Mouse (Mus musculus): ENCODE results near the gene Cyp1a2. TPM values are rescaled to one million over a fixed set of nuclear protein-coding genes. Genes with fewer than 3 reads are reported as not detected.

The Cyp1a2 gene
- polyA plus RNA-seq, 1 experiment from 2014 or later: not detected

DNA sequence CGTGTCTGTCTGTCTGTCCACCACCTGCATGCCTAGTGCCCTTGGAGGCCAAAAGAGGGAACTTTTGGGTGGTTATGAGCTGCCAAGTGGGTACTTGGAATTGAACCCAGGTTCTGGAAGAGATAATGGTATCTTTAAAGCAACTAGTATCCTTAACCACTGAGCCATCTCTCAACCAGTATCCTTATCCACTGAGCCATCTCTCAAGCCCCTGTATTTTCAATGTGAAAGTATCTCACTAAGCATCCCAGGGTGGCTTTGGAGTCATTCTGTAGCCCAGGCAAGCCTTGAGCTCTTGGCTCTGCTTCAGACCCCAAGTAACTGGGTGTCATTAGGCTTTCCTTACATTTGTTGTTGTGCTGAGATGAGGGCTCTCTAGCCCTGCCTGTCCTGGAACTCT is 28.5 kb downstream of the Cyp1a2 start:
- Histone ChIP-seq H3K4me3 (ENCODE audit: control insufficient read depth in 1 of 2, insufficient read depth in 1 of 2, low read depth in 1 of 2, low read length in 2 of 2) (no peak overlapping the region), H3K9ac (ENCODE audit: low read length) (no peak overlapping the region), H3K27me3 (ENCODE audit: control insufficient read depth, insufficient read depth, low read length) (peaks cover 10% of the 10 kb centered on the region; the same call in 1 of the 2 replicates), H3K4me1 (ENCODE audit: control insufficient read depth in 2 of 2, insufficient read depth in 2 of 2, low read length in 2 of 2) (peaks cover 6 to 7% of the 10 kb centered on the region in 2 experiments; a peak in 2 of 4 replicates), H3K9me3 (ENCODE audit: control insufficient read depth, low read length) (no peaks in the 10 kb centered on the region), H3K36me3 (ENCODE audit: control insufficient read depth, insufficient read depth, low read length) (no peaks in the 10 kb centered on the region), H3K27ac (replicated peaks in 1 of 2; ENCODE audit: control insufficient read depth in 1 of 2, insufficient read depth in 1 of 2, low read depth in 2 of 2, low read length in 2 of 2) (no peak overlapping the region), H3K4me2 (ENCODE audit: low read length) (no peak overlapping the region)
- no peak for ATAC-seq (ENCODE audit: insufficient number of reproducible peaks, insufficient read depth, low FRiP score, low read depth)
- 88% methylated on average over 1 of the region's 1 CpGs for WGBS

DNA sequence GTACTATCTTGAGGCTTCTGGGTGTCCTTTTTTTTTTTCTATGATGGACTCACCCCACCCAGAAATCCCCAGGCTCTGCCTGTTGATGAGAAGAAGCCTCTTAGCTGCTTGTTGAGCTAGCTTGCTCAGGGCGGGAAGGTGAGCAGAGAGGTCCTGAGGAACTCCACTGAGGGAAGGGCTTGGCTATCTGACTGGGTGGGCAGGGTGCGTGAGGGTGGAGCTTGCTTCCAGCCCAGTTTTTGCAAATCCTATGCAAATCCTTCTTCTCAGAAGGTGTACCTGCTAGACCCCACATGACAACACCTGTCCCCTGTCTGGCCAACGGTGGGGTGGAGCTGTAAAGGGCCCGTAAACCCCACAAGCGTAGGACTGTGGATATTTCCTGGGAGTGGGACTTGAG is 30.2 kb downstream of the Cyp1a2 start, which contains the start of gene Csk:
TSS of gene Csk (minus strand) at position 349 of the 400 bp plus-strand sequence.
- Histone ChIP-seq H3K36me3 (ENCODE audit: control insufficient read depth, insufficient read depth, low read length) (no peaks in the 10 kb centered on the region), H3K27me3 (ENCODE audit: control insufficient read depth, insufficient read depth, low read length) (peaks cover 10% of the 10 kb centered on the region; the same call in 1 of the 2 replicates), H3K4me1 (ENCODE audit: control insufficient read depth in 2 of 2, insufficient read depth in 2 of 2, low read length in 2 of 2) (peaks cover 6 to 7% of the 10 kb centered on the region in 2 experiments; a peak in 2 of 4 replicates), H3K27ac (replicated peaks in 1 of 2; ENCODE audit: control insufficient read depth in 1 of 2, insufficient read depth in 1 of 2, low read depth in 2 of 2, low read length in 2 of 2) (no peak within 1 kb of the TSS), H3K4me2 (ENCODE audit: low read length) (no peak within 1 kb of the TSS), H3K4me3 (ENCODE audit: control insufficient read depth in 1 of 2, insufficient read depth in 1 of 2, low read depth in 1 of 2, low read length in 2 of 2) (no peak within 1 kb of the TSS), H3K9me3 (ENCODE audit: control insufficient read depth, low read length) (no peaks in the 10 kb centered on the region), H3K9ac (ENCODE audit: low read length) (no peak within 1 kb of the TSS; the same call in 1 of the 2 replicates)
- no peak for ATAC-seq (ENCODE audit: insufficient number of reproducible peaks, insufficient read depth, low FRiP score, low read depth)
- WGBS: 66% methylated on average over 5 of the region's 5 CpGs

DNA sequence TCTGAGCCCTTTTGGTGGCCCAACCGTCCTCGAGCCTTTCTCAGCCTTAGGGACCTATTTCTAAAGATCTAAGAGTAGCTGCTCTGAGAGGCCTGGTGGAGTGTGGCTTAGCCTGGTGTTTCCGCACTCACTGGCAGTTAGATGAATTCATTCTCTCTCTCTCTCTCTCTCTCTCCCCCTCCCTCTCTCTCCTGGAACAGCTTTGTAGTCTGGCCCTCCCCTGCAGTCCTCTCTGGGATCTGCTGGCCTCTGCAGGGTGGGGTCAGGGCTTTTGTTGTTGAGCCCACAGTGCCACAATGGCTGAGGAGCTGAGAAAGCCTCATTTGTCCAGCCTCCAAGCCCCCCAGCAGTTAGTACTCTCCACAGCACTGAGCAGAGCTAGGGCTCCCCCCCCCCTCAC is 30.6 kb downstream of the Cyp1a2 start:
- no peaks in the 10 kb centered on the region for H3K36me3 ChIP-seq (ENCODE audit: control insufficient read depth, insufficient read depth, low read length)
- H3K9ac ChIP-seq (ENCODE audit: low read length): no peak overlapping the region
- H3K4me3 ChIP-seq (ENCODE audit: control insufficient read depth in 1 of 2, insufficient read depth in 1 of 2, low read depth in 1 of 2, low read length in 2 of 2): no peak overlapping the region
- no peak overlapping the region for H3K27ac ChIP-seq (replicated peaks in 1 of 2; ENCODE audit: control insufficient read depth in 1 of 2, insufficient read depth in 1 of 2, low read depth in 2 of 2, low read length in 2 of 2)
- ATAC-seq (ENCODE audit: insufficient number of reproducible peaks, insufficient read depth, low FRiP score, low read depth): no peak
- peaks cover 10% of the 10 kb centered on the region; the same call in 1 of the 2 replicates for H3K27me3 ChIP-seq (ENCODE audit: control insufficient read depth, insufficient read depth, low read length)
- WGBS: 59% methylated on average over 3 of the region's 3 CpGs
- peaks cover 6 to 7% of the 10 kb centered on the region in 2 experiments; a peak in 2 of 4 replicates for H3K4me1 ChIP-seq (ENCODE audit: control insufficient read depth in 2 of 2, insufficient read depth in 2 of 2, low read length in 2 of 2)
- no peaks in the 10 kb centered on the region for H3K9me3 ChIP-seq (ENCODE audit: control insufficient read depth, low read length)
- no peak overlapping the region for H3K4me2 ChIP-seq (ENCODE audit: low read length)

DNA sequence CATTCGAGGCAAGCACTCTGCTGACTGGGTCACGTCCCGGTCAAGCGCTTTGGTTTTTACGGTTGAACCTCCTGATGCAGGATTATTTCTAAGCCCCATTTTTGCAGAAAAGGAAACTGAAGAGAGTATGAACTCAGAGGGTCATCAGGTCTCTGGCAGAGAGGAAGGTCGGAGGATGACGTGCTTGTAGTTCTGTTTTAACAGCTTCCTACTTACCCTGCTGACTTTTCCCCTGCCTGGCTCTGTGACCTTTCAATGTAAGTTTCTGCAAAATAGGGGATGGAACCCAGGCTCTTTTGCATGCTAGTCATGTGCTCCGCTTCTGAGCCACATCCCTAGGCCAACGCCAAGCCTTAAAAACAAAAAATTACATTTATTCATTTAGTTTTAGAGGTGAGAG is 31.2 kb downstream of the Cyp1a2 start:
- ATAC-seq (ENCODE audit: insufficient number of reproducible peaks, insufficient read depth, low FRiP score, low read depth): no peak
- WGBS: 78% methylated on average over 9 of the region's 9 CpGs

DNA sequence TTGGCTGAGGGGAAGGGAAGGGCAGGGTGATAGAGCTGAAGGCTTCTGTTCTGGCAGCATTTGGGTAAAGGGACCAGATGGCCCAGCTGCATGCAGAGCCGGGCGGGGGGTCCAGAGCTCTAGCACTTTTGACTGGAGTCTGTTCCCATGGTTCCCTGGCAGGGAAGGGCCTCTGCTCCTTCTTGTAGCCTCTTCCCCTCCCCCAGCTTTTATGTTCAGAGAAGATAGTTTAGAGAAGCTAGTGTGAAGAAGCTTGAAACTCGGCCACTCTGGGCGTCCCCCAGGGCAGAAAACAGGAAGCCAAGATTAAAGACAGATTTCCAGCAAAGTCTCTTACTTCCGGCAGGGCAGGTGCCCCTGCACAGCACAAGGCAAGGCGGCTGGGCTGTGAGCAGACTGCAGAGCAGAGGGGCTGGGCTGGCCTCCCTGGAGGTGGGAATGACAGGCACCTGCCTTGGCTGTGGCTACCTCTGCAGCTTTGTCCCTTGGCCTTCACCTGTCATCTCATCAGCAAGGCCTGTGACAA is 32.7 kb downstream of the Cyp1a2 start:
- Histone ChIP-seq H3K27ac (replicated peaks in 1 of 2; ENCODE audit: control insufficient read depth in 1 of 2, insufficient read depth in 1 of 2, low read depth in 2 of 2, low read length in 2 of 2) (no peak overlapping the region), H3K4me2 (ENCODE audit: low read length) (no peak overlapping the region), H3K4me1 (ENCODE audit: control insufficient read depth in 2 of 2, insufficient read depth in 2 of 2, low read length in 2 of 2) (peaks cover 3 to 6% of the 10 kb centered on the region in 2 experiments; a peak in 3 of 4 replicates), H3K9me3 (ENCODE audit: control insufficient read depth, low read length) (no peaks in the 10 kb centered on the region), H3K36me3 (ENCODE audit: control insufficient read depth, insufficient read depth, low read length) (no peaks in the 10 kb centered on the region), H3K9ac (ENCODE audit: low read length) (no peak overlapping the region), H3K27me3 (ENCODE audit: control insufficient read depth, insufficient read depth, low read length) (peaks cover 10% of the 10 kb centered on the region; the same call in 1 of the 2 replicates), H3K4me3 (ENCODE audit: control insufficient read depth in 1 of 2, insufficient read depth in 1 of 2, low read depth in 1 of 2, low read length in 2 of 2) (no peak overlapping the region)
- no peak for ATAC-seq (ENCODE audit: insufficient number of reproducible peaks, insufficient read depth, low FRiP score, low read depth)
- 36% methylated on average over 6 of the region's 6 CpGs for WGBS

More for the DNA sequence above, 31.2 kb downstream of the Cyp1a2 start:
- H3K27ac ChIP-seq (replicated peaks in 1 of 2; ENCODE audit: control insufficient read depth in 1 of 2, insufficient read depth in 1 of 2, low read depth in 2 of 2, low read length in 2 of 2): no peak overlapping the region
- H3K4me1 ChIP-seq (ENCODE audit: control insufficient read depth in 2 of 2, insufficient read depth in 2 of 2, low read length in 2 of 2): peaks cover 6 to 7% of the 10 kb centered on the region in 2 experiments; a peak in 2 of 4 replicates
- H3K4me2 ChIP-seq (ENCODE audit: low read length): no peak overlapping the region
- peaks cover 10% of the 10 kb centered on the region; the same call in 1 of the 2 replicates for H3K27me3 ChIP-seq (ENCODE audit: control insufficient read depth, insufficient read depth, low read length)
- no peak overlapping the region for H3K9ac ChIP-seq (ENCODE audit: low read length)
- H3K9me3 ChIP-seq (ENCODE audit: control insufficient read depth, low read length): no peaks in the 10 kb centered on the region
- no peaks in the 10 kb centered on the region for H3K36me3 ChIP-seq (ENCODE audit: control insufficient read depth, insufficient read depth, low read length)
- H3K4me3 ChIP-seq (ENCODE audit: control insufficient read depth in 1 of 2, insufficient read depth in 1 of 2, low read depth in 1 of 2, low read length in 2 of 2): no peak overlapping the region

DNA sequence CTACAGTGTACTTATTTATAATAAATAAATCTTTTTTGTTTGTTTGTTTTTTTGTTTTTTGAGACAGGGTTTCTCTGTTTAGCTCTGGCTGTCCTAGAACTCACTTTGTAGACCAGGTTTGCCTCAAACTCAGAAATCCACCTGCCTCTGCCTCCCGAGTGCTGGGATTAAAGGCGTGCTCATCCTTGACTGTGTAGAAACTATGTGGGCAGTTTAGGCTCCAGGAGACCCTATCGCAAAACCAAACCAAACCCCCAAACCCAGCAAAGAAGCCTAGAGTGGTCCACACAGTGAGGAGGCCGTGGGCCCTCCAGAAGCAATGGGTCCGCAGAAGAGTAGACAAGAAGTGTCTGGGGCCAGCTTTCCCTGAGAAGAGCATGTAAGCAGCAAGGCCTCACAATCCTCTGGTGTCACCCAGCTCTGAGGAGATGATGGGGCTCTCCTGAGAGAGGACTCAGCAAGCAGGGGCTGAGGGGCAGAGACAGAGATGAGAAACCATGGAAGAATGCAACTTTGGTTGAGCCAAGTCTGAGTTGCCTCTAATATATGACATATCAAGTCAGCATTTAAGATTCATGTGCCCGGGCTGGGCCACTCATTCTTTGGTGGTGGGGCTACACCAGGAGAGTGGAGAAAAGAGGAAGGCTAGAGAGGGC is 33.2 kb downstream of the Cyp1a2 start:
- Histone ChIP-seq H3K4me2 (ENCODE audit: low read length) (no peak overlapping the region), H3K4me3 (ENCODE audit: control insufficient read depth in 1 of 2, insufficient read depth in 1 of 2, low read depth in 1 of 2, low read length in 2 of 2) (no peak overlapping the region), H3K9me3 (ENCODE audit: control insufficient read depth, low read length) (no peaks in the 10 kb centered on the region), H3K4me1 (ENCODE audit: control insufficient read depth in 2 of 2, insufficient read depth in 2 of 2, low read length in 2 of 2) (peaks cover 2 to 8% of the 10 kb centered on the region in 2 experiments; a peak in 3 of 4 replicates), H3K36me3 (ENCODE audit: control insufficient read depth, insufficient read depth, low read length) (no peaks in the 10 kb centered on the region), H3K9ac (ENCODE audit: low read length) (no peak overlapping the region), H3K27me3 (ENCODE audit: control insufficient read depth, insufficient read depth, low read length) (peaks cover 10% of the 10 kb centered on the region; the same call in 1 of the 2 replicates), H3K27ac (replicated peaks in 1 of 2; ENCODE audit: control insufficient read depth in 1 of 2, insufficient read depth in 1 of 2, low read depth in 2 of 2, low read length in 2 of 2) (no peak overlapping the region)
- ATAC-seq (ENCODE audit: insufficient number of reproducible peaks, insufficient read depth, low FRiP score, low read depth): no peak
- WGBS: 85% methylated on average over 6 of the region's 6 CpGs

DNA sequence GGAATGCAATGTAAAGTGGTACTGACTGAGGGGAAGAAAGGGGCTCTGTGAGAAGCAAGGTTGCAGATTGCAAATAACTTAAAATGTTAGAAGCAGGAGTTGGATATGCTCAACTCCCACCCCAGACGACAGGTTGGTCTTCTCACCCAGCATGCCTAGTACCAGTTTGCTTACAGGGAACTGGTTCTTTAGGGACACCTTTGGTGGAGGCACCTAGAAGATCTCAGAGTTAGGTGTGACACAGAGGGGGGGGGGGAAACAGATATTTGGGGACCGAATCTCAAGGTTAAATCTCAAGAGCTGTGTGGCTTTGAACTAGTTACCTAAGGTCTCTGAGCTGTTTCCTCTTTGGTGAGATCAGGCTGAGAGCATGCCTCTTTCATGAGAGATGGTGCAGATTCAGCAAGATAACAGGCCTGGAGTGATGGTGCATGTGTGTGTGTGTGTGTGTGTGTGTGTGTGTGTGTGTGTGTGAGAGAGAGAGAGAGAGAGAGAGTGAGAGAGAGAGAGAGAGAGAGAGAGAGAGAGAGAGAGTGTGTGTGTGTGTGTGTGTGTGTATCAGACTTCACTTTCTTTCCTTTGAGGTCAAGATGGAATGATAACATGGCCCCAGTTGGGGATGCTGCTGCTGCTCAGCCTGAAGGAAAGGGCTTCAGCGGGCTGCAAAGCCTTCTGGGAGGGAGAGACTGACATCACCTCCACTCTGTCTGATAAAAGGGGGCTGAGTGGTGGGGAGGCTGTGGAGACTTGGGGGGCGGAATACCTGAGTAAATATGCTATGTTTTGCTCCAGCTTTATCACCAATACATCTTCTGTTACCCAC is 36.0 kb downstream of the Cyp1a2 start:
- H3K27me3 ChIP-seq (ENCODE audit: control insufficient read depth, insufficient read depth, low read length): no peaks in the 10 kb centered on the region
- no peak for ATAC-seq (ENCODE audit: insufficient number of reproducible peaks, insufficient read depth, low FRiP score, low read depth)
- H3K4me2 ChIP-seq (ENCODE audit: low read length): no peak overlapping the region
- WGBS: 43% methylated on average over 4 of the region's 4 CpGs
- peaks cover 13 to 28% of the 10 kb centered on the region in 2 experiments for H3K4me1 ChIP-seq (ENCODE audit: control insufficient read depth in 2 of 2, insufficient read depth in 2 of 2, low read length in 2 of 2)
- no peak overlapping the region for H3K4me3 ChIP-seq (ENCODE audit: control insufficient read depth in 1 of 2, insufficient read depth in 1 of 2, low read depth in 1 of 2, low read length in 2 of 2)
- H3K36me3 ChIP-seq (ENCODE audit: control insufficient read depth, insufficient read depth, low read length): peaks cover under 1% of the 10 kb centered on the region
- no peak overlapping the region for H3K27ac ChIP-seq (replicated peaks in 1 of 2; ENCODE audit: control insufficient read depth in 1 of 2, insufficient read depth in 1 of 2, low read depth in 2 of 2, low read length in 2 of 2)
- no peaks in the 10 kb centered on the region for H3K9me3 ChIP-seq (ENCODE audit: control insufficient read depth, low read length)
- H3K9ac ChIP-seq (ENCODE audit: low read length): no peak overlapping the region
